Mouse (Mus musculus) retina, postnatal 1 day (tissue): ENCODE data around the gene Toporsl.

Source experiments
- DNase-seq: peaks from one replicate; pipeline ENCODE4 v3.0.0-alpha.2; 2012

Gene Toporsl

DNA sequence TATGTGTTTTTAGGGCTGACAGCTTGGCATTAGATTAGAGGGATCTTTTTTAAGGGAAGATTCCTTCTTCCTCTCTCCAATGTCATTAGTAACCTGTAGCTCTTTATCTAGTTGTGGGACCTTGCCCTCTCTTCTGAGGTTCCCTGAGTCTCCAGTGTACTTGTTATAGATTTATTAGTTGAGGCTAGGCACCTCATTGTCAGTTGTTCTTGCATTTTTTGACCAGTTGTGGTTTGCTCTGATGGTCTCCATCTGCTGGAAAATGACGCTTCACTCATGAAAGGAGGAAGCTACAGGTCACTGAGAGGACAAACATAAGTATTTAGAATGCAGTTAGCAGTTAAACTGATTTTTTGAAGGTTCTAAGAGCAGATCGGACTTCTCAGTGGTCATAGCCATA lies at the start of gene Toporsl:
TSS of gene Toporsl (plus strand) at position 348 of the 400 bp plus-strand sequence.
- DNase-seq: no peak

DNA sequence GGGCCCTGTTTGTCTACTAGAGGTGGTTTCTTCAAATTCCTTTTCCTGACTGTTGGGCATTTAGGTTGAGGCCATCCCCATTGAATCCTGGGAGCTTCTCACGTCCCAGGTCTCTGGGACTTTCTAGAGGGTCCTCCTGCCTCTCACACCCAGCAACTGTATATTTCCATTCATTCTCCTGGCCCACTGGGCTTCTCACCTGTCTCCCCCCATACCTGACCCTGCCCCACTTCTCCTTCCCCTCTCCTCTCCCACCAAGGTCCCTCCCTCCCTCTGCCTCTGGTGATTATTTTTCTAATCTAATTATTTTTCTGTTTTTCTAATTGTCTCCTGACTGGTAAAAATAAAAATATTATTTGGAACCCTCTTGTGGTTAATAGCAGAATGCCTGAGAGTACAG lies 38.4 kb upstream of the Toporsl start:
- no peak for DNase-seq

DNA sequence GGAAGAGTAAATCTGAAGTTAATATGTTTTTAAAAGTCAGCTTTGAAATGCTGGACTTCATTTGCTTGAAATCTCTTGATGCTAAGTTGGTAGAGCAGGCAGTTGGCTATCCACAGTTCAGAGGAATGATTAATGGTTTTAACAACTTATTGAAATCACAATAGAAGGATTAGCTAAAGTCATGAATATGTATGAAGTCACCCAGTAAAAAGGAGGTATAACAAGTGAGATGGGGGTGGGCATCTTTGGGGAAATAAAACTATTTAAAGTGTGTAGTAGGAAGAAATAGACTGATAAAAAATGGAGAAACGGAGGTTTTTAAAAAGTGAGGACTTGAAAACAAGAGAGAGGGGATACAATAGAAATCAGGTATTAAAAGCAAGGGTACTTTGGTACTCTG lies 38.0 kb upstream of the Toporsl start:
- DNase-seq: no peak

DNA sequence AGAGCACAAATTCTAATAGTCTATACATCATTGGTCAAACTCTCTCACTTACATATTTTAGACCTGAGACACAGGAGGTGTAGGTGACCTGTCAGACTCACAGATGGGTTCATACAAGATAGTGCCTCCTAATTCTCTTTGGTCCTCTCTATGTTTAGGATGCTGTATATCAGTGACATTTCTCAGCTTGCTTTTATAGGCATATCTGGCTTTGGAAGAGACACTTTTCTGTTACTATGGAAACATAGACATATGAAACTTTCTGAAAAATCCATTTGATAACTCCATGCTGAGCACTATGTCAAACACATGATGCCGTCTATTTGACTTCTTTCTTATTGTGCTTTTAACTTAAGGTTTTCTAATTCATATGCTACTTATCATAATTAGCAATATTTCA lies 32.2 kb upstream of the Toporsl start:
- DNase-seq: no peak

DNA sequence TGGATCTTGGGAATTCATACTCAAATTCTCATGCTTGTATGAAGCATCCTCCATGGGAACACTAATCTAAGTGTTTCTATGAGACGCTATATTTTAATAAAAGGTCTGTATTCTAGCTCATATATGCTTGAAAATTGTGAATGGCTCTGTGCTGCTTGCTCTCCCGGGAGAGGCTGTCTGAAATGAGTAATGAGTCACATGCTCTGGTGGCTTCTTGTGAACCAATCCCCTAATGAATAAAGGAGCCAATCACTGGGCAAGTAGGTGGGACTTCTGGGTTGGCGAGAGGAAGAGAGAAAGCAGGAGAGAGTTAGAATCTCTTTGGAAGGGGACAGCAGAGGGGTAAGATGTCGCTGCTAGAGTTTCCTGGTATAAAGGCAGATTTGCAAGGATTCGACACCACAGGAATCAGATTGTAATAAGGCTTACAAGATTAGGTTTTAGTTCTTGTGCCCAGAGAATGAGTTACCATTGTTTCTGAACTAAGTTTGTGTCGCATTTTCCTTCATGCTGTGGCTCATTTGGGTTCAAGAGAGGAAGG lies 9.8 kb upstream of the Toporsl start:
- no peak for DNase-seq

DNA sequence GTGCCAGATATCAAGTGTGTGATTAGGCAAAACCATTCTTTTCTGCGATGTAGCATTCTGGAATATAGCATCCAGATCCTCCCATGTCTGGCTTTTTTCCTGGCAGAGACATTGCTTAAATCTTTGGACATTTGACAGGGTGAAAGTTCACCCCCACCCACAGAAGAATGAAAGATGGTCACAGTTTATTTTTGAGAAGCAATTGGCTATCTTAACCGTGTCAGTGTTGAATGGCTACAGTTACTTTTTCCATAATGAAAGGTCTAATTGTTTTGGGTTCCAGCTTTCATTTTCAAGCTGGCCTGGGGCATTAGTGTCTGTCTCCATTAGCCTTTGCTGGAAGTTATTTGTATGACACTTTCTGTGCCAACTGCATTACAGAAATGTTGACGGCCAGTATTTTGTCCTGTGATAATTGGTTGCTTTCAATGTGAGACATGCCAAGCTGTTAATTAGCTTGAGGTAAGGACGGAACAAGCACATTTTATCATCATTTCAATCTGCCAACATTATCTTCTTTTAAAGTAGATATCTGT lies 2.2 kb upstream of the Toporsl start:
- peak; percentile 70 for DNase-seq

DNA sequence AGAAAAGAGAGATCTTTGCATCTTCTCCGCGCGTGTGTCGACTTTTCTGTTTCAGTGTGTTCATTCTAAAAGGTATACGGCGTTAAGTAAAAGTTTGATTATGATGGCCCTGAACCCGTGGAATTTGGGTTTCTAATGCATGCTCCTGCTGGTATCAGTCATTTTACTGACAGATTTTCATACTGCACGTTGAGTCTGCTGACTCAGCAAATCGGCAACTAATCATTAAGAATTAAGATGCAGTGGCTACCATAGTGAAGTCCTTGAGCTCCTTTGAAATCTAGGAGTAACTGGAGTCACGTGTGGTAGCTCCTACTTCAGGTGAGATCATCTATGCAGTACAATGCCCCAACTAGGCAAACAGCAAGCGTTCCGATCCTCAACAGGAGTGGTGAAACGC lies 1.4 kb upstream of the Toporsl start:
- no peak for DNase-seq

DNA sequence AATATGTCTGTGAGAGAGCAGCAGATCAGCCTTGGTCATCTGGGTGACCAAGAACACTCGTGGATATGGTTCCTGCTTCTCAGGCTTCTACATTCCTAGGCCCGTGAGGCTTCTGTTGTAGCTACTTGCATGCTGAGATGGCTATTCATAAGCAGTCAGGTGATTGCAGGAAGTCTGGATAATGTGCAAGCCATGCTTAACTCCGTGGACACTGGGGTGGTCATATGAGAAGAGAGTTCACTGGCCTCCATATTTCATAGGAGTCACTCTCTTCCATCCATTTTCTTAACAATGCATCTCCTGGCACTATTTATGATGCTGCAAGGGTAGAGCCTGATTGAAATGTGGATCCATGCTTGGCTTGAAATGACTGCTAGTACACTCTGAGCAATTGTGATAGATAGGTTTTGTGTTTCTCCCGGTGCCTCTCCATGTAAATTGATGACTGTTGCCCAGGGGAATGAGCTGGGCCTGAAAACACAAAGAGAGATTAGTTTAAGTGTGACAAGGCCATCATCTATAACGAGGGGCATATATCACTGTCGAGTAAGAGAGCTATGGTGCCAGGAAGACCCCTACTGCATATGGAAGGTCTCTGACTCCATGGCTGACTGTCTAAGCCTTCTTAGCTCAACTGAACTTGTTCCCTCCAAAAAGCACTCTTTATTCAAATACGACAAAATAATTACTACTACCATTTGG lies 2.3 kb downstream of the Toporsl start:
- DNase-seq: no peak

DNA sequence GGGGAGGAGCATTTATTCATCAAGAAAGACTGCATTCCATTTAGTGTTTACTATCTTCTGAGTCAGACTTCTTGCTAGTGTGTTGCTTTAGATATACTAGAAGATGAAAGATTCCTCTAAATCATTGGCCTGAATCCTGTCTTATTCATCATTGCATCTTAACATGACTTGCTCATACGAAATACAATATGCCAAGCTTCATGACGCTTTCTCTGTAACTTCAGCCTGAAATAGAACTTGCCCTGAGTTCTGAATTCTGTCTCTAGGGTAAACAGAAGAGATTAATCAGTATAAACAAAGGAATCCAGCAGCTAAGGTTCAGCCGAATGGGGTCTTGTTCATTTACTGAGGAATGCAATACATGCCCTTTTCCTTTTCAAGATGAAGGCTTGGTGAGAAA lies 10.8 kb downstream of the Toporsl start:
- DNase-seq: no peak

DNA sequence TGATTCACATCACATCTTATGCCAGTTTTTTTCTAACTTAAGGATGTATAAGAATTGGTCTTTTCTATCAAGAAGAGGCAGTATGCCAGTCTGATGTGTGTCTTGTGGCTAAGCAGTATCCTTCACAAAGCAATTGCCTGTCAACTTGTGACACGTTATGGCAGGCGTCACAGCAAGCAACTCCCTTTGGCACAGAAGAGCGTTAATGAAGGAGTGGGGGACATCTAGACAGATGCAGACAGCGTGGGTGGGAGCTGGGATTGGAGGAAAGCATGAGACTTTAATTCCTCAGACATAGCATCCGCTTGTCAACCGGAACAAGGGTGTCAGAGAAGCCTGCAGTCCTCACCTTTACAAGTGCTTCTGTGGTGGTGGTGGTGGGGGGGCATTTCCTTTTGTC lies 38.9 kb downstream of the Toporsl start:
- DNase-seq: no peak

DNA sequence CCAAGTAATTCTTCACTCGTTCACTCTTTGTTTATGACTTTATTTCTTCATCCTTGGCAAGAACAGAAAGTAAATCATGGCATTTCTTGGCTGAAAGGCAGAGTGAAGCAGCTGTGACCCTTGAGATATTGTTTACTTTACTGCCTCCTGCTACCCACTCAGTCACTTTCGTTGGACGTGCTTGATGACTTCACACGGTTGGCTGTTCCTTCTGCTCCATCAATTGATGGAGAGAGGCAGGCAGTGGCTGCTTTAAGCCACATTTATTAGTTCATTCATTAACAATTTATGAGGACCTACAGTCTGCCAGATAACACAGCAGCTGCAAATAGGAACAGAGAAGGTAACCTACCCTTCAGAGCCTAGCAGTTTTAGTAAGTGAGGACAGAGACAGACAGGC lies 51.7 kb downstream of the Toporsl start:
- DNase-seq: no peak

DNA sequence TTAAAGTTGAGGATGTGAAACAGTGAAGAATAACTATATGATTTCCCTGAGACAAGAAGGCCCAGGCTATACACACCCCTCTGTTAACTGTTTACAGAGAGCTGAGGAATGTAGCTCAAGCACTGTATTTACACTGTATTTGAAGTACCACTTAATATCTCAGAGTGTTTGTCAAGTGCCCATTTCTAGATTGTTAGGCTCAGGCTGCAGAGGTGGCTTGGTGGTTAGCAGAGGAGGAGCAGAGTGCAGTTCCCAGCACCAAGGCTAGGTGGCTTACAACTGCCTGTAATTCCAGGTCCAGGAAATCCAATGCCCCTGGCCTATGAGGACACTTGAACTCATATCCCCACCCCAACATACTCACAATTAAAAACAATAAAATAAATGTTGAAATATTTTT lies 63.6 kb downstream of the Toporsl start:
- no peak for DNase-seq

DNA sequence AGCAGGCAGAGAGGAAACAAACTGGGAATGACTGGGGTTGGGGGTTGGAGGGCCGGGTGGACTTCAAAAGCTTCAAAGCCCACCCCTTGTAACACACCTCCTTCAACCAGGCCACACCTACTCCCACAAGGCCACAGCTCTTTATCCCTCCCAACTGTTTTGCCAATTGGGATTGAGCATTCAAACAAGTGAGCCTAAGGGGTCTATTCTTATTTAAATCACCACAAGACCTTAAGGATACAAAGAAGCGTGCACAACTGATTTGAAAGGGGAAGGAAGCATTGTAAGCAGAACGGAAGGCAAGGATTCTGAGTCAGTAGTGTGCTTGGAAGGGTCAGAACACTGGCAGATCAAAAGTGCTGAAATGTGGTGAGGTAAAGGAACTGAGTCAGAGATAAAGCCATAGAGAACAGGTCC lies 64.6 kb downstream of the Toporsl start:
- no peak for DNase-seq

DNA sequence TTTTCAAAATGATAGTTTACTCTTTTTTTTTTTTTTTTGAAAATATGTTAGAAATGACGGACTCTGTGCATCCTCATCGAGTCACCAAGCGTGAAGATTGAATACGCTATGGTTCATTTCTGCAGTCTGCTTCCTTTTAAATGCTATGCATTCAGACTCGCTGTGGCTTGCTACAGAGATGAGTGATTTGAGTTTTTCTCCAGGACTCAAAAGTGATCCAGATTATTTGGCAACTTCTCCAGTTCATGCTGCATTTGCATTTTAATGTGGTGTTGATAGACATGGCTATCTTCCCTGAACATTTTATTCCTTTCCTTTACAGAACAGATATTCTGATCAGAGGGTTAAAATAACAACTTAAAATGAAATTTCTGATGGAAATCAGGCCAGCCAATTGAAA lies 65.2 kb downstream of the Toporsl start:
- DNase-seq: no peak
